Mouse (Mus musculus): ENCODE measurements around the gene Hist1h2ab.
A peak's percentile ranks its signal among the peaks of the same experiment; 100 is the strongest.

Hist1h2ab gene

DNA sequence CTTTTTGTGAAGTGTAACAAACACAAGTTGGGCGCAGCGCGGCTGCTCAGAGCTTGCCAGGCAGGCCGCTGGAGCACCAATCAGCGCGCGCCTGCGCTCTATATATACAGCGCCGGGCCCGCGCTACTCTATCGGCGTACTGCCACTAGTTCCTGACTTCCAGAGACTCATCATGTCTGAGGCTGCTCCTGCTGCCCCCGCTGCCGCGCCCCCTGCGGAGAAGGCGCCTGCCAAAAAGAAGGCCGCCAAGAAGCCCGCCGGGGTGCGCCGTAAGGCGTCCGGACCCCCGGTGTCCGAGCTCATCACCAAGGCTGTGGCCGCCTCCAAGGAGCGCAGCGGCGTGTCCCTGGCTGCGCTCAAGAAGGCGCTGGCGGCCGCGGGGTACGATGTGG, 12.3 kb upstream of the Hist1h2ab start, which contains the start of gene Hist1h1c:
TSS of gene Hist1h1c (plus strand) at position 132 of the 392 bp plus-strand sequence.
- DNase-seq, result peak; percentile 91

GRCm38 (mm10) chr13:23739069-23739921, 11.6 kb upstream of the Hist1h2ab start:
- DNase-seq, result peak; percentile 98

- no peak for DNase-seq
Observed at GRCm38 (mm10) chr13:23739922-23740252, 11.0 kb upstream of the Hist1h2ab start.

DNA sequence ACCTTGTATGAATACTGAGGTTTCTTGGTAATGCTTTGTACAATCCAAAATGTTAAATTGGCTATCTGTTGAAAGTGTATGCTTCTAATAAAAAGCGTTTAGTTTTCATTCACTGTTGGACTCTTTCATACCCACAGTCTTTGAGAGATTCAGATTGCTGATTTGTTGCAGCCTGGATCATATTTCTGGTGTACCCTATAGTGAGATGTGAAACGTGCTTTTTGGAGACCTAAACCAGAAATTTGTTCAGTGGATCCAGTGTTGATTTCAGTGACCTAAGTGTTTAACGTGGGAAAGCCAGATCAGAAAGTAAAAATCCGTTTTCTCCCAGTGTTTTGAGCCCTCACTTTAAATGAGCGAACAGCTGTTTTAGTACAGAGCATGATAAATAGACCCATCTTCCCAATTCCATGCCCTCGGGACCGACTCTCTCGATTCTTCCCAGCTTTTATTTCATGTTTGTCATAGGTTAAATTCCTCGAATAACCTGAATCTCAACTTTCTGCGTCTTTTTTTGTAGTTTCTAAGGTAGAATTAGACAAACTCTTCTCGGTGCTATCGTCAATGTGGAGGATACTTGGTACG, 10.6 kb upstream of the Hist1h2ab start:
- no peak for DNase-seq

DNA sequence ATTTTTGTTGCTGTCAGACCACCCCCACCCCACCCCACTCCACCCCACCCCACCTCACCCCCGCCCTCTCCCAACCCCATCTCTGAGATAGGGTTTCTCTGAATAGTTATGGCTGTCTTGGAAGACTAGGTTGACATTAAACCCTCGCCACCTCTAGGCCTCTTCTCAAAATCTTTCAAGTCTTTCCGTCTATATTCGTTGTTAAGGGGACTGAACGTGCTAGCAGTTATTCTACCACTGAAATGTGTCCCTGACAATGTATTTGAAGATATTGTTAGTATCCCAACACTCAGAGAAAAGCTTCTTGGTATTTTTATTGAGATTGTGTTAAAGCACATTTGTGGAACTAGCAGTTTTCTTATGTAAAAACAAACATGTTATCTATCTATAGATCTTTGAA, 10.0 kb upstream of the Hist1h2ab start:
- DNase-seq, result no peak

GRCm38 (mm10) chr13:23742007-23742406, 8.9 kb upstream of the Hist1h2ab start:
- no peak for DNase-seq

DNA sequence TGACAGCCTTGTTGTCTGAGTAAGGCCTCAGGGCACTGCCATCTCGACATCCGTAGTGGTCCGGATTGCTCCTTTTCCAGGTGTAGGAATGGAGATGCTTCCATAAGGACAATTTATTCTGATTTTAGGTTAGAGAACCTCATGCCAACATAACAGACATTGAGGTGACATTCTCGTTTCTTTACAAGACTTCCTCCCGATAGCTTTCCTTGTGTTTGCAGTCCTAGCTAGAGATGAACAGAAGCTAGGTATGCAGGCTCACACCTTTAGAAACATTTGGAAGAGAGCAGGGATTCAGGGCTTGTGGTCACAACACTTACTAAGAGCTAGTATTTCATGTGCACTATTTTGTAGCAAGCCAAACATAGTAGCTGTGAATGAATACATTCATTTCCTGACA, 7.7 kb upstream of the Hist1h2ab start:
- no peak for DNase-seq

DNA sequence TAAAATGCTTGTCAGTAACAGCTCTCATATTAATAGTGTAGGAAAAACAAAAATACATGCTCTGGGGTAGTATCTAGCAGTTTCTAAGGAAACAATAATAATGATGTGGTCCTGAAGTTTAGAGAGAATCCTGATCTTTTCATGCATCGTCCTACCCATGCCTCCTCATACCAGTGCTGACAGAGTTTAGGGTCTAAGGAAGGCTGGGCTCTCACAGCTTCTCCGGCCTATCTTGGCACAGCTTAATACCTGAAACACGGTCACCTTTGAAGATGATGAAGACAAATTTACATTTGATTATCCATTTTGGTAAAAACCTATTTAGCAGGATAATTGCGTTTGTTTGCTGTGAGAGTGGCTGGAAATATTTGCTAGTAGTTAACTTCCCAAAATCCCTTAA, 7.0 kb upstream of the Hist1h2ab start:
- no peak for DNase-seq

DNA sequence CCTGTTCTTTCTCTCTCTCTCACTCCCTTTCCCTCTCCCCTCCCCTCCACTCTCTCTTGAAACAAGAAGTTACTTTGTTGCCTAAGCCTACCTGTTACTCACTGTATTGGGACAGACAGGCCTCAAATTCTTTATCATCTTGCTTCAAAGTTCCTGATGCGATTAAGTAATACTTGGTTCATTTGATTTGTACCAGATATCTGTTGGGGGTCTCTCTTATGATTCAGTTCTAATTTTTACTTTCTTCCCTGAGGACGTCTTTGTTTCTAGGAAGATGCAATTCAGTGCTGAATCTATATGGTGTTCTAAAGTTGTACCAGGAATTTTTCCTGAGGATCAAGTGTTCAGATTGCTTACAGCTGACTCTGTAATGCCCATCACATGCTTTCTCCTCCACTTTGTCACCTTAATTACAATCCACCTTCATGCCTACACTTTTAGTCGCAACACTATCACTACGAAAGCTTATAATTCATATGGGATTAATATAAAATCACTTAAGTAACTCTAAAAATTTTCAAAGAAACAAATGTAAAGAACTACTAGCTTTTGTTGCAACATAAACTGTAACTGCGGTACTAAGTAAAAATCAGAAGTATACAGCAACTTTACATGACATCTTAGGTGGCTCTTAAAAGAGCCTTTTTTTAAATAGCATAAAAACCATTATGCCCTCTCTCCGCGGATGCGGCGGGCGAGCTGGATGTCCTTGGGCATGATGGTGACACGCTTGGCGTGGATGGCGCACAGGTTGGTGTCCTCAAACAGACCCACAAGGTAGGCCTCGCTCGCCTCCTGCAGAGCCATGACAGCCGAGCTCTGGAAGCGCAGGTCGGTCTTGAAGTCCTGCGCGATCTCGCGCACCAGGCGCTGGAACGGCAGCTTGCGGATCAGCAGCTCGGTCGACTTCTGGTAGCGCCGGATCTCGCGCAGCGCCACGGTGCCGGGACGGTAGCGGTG, 6.2 kb upstream of the Hist1h2ab start:
- no peak for DNase-seq

- DNase-seq, result peak; percentile 69
Observed at GRCm38 (mm10) chr13:23745381-23746161, 5.4 kb upstream of the Hist1h2ab start, which contains the start of gene Hist1h3c. Gene Hist1h3c, minus strand, starts transcription at chr13:23745602.

DNA sequence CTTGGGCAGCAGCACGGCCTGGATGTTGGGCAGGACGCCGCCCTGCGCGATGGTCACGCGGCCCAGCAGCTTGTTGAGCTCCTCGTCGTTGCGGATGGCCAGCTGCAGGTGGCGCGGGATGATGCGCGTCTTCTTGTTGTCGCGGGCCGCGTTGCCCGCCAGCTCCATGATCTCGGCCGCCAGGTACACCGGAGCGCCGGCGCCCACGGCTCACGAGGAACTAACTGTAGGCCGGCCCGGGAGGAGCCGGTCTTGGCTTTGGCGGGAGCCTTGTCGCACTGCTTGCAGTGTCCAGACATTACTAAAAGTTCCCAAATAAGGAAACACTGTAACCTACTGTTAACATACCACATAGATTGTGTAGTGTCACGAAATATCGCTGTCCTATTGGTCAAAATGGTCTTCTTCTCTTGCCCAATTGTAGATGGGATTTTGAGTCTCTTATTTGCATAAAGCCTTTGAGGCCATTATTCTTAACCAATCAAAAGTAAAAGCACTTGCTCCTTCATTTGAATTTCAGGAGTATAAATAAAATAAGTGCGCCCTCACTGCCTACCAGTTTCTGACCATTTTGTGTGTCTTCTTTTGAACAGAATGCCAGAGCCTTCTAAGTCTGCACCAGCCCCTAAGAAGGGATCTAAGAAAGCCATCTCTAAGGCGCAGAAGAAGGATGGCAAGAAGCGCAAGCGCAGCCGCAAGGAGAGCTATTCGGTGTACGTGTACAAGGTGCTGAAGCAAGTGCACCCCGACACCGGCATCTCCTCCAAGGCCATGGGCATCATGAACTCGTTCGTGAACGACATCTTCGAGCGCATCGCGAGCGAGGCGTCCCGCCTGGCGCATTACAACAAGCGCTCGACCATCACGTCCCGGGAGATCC, 4.5 kb upstream of the Hist1h2ab start, which contains the start of gene Hist1h2bb:
TSS of gene Hist1h2bb (plus strand) at position 534 of the 880 bp plus-strand sequence.
- DNase-seq, result peak; percentile 58

DNA sequence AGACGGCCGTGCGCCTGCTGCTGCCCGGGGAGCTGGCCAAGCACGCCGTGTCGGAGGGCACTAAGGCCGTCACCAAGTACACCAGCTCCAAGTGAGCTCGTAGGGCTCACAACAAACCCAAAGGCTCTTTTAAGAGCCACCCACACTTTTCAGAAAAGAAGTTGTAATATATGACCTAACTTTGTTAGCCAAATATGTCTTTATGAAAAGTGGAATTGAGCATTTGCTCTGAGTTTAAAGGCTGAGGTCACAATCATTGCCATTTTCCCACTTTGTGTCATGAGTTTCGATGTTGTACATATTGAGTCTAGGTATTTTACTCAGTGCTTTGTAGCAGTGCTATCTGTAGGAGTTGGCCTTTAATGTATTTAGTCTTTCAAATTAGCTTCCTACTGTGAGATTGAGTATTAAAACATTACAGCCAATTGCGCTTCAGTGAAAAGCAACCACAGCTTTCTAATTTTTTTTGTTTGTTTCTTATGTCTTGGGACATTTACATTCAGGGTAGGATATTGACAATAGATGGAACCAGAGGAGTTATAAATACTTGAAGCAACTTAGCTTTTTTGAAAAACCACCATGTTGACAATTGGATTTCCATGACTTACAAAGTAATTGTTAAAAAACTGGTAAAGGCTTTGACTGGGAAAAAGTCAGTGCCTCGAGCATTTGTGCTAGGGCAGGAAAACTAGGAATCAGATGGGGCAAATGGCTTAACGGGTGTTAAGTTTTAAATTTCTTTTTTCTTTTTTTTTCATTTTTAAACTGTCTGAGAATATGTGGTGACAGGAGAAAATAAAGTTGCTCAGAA, 3.6 kb upstream of the Hist1h2ab start:
- no peak for DNase-seq

GRCm38 (mm10) chr13:23747892-23748288, 3.0 kb upstream of the Hist1h2ab start:
- no peak for DNase-seq

GRCm38 (mm10) chr13:23749563-23750121, 1.3 kb upstream of the Hist1h2ab start:
- no peak for DNase-seq

DNA sequence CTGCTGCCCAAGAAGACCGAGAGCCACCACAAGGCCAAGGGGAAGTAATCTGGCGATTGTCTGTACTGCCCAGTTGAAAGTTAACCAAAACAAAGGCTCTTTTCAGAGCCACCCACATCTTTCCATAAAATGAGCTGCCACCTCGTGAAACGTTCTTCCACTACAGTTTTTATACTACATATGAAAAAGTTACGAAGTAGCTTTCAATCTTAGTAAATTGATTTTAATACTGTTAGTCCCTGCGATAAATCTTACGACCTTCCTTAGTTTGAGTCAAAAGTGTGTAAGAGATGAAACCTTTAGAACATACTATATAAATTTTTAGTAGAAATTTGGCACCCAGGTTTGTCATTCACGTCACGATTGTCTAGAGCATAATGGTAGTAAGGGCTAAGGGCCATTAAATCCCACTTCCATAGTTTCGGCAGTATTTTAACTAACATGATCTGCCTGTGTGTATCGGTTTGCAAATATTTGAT, 591 bp downstream of the Hist1h2ab start:
- DNase-seq, result no peak

GRCm38 (mm10) chr13:23752067-23752741, 1.3 kb downstream of the Hist1h2ab start, which contains the start of gene Hist1h3b:
Gene Hist1h3b, plus strand, starts transcription at chr13:23752267.
- DNase-seq, result peak; percentile 67

- DNase-seq, result no peak
Observed at GRCm38 (mm10) chr13:23752742-23753172, 1.8 kb downstream of the Hist1h2ab start.

- no peak for DNase-seq
Observed at GRCm38 (mm10) chr13:23753314-23754078, 2.6 kb downstream of the Hist1h2ab start.
